Mouse (Mus musculus) heart, adult 18-20 months (tissue): ENCODE measurements around the gene Cerkl. TPM values are rescaled to one million over a fixed set of nuclear protein-coding genes. Genes with fewer than 3 reads are reported as not detected.

Experiments
- DNase-seq, 2 experiments: peaks; one replicate each; pipeline ENCODE4 v3.0.0; 2021 to 2022; ENCODE audit warnings: mixed read lengths in 1 of 2
- total RNA-seq, 2 experiments: library from RNA; stranded (reverse); gene quantifications; 2 replicates each; pipeline ENCODE4 v1.2.3; 2021

Cerkl gene
- total RNA-seq, 2 experiments from 2014 or later, result 0.67 to 0.87 TPM

DNA sequence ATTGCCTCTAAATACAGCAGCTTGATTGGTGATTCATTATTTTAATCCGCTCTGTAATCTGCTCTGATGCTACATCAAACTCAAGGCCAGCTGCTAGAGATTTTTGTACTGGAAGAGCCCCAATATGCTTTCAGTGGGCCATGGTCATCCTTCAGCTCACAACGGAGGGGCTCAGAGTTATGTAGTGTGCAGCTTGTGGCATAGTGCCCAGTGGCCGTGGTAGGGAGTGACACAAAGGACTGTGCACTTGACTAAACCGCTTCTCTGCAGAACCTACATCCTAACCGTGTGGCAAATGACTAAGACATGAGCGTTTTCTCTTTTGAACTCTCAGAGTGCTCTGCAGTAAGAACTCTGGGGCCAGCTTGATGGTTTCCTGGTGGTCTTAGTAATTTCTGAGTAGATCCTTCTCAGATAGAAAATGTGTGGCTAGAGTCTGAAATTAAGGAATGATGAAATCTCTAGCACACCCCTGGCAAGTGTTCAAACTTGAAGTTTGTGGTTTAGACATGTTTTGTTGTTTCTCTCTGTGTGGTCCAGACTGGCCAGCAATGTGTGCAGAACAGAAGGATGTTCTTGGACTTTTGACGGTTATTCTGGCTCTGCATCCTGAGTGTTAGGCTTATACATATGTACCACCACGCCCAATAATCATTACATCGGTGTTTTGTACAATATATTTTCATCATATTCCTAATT lies 140.3 kb downstream of the Cerkl start:
- no peak for DNase-seq

DNA sequence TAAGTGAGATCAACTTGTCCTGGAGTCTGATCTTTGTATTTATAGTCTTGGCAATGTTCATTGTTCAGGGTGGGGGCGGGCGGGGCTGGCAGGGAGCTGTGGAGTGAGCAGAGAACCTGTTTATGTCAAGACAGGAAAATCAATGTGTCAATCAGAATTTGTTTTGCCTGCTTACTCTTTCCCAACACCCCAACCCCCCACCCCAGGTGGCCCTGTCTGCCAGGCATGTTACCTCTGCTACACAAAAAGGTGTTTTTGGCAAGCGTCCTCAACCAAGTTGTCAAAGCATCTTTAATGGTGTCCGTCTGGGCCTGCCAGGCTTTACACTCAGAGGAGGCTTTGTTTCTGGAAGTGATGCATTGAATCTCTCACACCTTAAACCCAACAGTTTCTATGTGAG lies 141.5 kb downstream of the Cerkl start:
- no peak for DNase-seq

DNA sequence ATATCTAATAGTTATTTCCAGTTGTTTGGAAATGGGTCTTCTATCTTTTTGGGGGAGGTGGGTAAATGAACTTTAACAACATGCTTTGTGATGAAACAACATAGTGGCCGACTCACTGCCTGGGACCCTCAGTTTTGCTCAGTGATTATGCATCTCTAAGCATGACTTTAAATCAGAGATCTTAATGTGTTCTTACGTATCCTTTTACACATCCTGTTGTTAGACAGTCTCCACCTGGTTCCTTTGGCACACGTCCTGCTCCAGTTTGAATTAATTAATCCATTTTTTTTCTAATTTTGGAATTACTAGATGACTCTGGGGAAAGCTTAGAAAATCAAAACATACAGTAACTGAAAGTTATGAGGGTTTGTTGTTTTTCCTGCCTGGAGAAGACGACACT lies 144.1 kb downstream of the Cerkl start:
- DNase-seq, result no peak

DNA sequence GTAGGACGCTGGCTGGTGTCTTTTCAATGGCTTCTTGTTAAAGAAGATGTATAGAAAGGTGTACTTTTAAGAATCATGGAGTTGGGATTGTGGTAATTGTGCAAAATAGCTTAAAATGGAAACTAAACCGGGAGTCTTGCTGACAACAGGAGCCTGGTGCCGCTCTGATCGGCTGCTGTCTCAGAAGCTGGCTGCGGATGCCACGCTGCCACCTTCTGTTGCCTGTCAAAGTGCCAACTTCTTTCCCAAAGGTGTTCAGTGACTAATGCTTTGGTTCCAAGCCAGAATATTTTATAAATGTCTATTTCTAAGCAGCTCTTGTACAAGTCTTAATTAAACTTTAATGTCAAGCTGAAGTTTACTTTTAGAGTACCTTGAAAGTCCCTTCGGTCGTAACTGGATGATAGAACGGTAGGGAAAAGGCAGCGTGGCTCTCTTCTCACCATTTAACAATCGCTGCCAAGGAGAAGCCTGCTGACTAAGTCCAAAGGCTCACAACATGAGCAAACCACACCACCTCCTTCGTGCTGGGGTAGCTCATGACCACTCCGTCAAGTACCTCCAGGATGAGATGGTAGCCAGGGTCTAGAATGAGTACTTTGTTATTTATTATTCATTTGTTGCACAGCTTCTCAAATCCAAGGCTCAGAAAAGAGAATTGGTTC lies 147.0 kb downstream of the Cerkl start:
- no peak for DNase-seq

DNA sequence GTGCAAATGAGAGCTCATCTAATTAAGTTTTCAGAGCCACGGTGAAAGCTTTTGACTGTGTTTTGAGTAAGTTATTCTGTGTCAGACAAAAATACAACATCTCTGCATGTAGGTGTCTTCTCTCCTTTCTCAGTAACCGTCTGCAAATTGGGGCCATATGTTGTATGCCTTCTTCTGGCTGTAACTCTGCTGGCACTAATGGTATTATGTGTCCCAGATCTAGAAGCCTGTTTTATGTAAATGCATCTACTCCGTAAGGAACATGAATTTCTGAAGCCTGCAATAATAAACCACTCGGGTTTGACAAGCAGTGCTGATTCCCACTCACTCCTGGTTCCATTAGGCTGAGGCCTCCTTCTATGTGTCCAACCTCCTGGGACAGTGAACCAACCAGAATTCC lies 149.0 kb downstream of the Cerkl start:
- DNase-seq, result no peak

DNA sequence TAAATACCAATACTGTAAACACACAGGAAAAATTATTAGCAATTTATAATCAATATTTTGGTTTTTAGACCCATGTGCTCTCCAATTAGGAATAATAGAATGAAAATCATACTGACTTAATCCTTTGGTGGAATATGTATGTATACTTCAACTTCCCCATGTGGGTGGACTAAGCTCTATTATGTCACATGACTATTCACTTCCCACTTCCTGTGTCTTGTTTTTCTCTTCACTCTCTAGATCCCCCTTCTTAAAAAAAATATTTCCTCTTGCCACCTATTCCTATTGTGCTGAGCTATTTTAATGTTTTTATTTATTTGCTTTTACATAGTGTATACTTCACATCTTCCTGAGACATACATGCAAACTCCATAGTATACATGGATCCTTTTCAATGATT lies 154.2 kb downstream of the Cerkl start:
- DNase-seq, result no peak

DNA sequence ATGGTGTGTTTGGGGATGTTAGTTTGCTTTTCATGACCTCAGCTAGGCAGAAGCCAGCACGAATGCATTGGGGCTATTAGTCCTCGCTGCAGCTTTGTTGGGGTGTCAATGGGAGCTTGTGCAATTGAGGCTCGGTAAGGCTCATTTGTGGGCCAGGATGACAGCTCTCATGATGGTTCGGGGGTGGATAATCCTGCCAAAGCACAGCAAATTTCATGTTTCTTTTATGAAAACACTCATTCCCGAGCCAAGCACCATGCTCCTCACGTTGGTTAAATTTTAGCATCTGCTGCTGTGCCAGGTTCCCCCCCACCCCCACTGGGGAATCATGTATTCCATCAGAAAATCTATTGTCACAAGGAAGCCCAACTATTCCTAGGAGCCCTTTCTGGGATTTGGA lies 164.2 kb downstream of the Cerkl start:
- no peak for DNase-seq

DNA sequence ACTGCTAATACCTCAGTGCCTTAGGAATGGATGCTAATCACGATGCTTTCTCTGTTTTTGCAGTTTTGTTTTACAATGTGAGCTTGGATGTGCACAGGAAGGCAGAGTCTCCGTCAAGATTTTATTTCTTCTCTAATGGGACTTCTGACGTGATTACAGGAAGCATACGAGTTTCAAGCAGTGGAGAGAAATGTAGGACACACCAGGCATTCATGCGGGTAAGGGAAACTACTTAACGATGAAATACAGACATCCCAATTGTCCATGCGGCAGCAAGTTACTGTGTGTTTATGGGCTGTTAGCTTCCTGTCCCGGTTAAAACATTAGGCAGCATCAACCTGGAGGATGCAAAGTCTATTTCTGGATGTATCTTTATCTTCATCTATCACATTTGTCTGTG lies 164.7 kb downstream of the Cerkl start:
- DNase-seq, result no peak

DNA sequence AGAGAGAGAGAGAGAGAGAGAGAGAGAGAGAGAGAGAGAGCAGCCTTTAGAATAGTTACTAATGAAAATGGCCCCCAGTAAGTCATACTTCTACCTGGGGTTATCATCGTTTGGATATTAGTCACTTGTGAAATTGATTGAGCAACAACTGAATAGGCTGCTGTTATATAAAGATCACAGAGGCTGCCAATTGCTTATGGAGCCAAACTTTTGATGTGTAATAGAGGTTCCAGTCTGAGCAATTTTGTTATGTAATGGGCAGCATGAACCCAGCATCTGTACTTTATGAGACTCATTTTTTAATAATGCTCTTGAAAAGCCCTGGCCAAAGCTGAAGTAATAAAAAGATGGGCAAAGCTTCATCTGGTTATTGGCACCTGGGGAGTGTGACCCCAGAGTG lies 166.4 kb downstream of the Cerkl start:
- no peak for DNase-seq

DNA sequence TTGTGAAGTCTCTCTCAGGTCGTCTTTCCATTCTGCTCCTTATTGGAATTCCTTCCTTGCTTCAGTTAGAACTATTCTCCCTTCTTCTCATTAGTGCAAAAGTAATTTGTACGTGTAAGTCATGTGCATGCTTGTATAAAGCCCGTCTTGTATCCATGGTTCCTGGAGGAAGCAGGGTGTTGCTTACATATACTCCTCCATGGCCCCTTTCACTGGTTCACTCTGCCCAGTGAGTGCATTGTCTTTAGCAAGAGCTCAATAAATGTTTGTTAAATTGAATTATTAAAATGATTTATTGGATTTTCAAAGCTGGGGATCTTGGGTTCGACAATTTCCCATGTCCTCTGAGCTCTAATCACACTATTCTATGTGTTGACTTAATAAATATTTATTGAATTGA lies 172.4 kb downstream of the Cerkl start:
- no peak for DNase-seq

Other genes starting within 250 kb of the Cerkl start
- 1 to 10 TPM; 1.7 to 4.5 TPM for gene Itga4, start 201.4 kb downstream of the Cerkl start, total RNA-seq
- gene Neurod1, start within 50 bp of the Cerkl start, total RNA-seq, result not detected
- 10 to 100 TPM; 20.0 to 21.0 TPM for gene Itprid2, start 178.6 kb upstream of the Cerkl start, total RNA-seq